Mouse (Mus musculus): ENCODE data around the gene Grhpr. TPM values are rescaled to one million over a fixed set of nuclear protein-coding genes. Genes with fewer than 3 reads are reported as not detected.

Gene Grhpr
- total and polyA plus RNA-seq, 3 experiments, result 76.6 to 204 (median 107) TPM

DNA sequence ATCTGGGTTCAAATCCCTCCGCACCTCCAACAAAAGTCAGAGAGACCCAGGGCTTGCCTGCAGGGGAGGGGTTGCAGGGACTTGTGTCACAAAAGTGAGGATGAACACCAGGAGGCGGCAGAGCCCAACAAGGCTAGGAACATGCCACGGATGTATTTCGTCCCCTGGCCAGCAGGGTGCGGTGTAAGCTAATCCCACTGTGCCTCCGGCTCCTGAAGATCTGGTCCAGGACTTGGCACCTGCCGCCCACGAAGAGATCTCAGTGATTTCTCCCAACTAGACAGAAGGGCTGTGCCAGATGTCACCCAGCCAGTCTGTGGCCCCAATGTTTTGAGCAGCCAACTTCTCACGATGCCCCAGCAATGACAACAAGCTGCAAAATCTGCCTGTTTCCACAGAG, 7.7 kb upstream of the Grhpr start (continued):
- no peak for TF ChIP-seq UBTF (IDR thresholded peaks at IDR 0.05; ENCODE audit: low read depth, low read length)

DNA sequence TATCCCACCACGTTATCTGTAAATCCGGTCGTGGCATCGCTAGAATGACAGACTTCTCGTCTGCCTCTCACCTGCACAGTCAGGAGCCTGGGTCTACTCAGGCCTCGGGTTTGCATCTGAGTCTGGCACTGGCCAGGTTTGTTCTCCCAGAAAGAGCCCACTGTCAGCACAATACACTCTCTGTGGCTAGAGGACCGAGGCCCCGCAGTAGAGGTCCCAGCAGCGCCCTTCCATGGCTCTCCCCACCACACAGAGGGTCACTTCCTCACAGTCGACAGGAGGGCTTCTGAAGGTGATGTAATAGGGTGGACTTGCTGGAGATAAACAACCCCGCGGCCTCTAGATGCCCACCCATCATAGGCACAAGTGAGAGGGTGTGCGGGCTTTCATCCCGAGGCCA, 7.3 kb upstream of the Grhpr start:
- DNase-seq (ENCODE audit: extremely low read depth), result no peak
- Histone ChIP-seq H3K27ac (ENCODE audit: insufficient read depth, low read depth) (no peak overlapping the region), H3K27me3 (replicated peaks) (no peaks in the 10 kb centered on the region), H3K9me3 (replicated peaks; ENCODE audit: low read length) (peaks cover 46% of the 10 kb centered on the region), H3K4me2 (ENCODE audit: insufficient read depth, low read depth, poor library complexity, severe bottlenecking) (no peak overlapping the region), H3K4me1 (ENCODE audit: control insufficient read depth in 1 of 2, insufficient read depth in 2 of 2) (peaks cover 20 to 37% of the 10 kb centered on the region in 2 experiments), H3K9ac (ENCODE audit: insufficient read depth, low read depth) (no peak overlapping the region), H3K79me2 (replicated peaks; ENCODE audit: control insufficient read depth, extremely low read depth, insufficient read depth, poor library complexity, severe bottlenecking) (no peaks in the 10 kb centered on the region), H3K4me3 (replicated peaks in 1 of 3; ENCODE audit: low read depth in 2 of 3, low read length in 2 of 3, poor library complexity in 1 of 3) (no peak overlapping the region), H3K36me3 (replicated peaks in 1 of 2; ENCODE audit: control insufficient read depth in 1 of 2, insufficient read depth in 1 of 2, low read length in 1 of 2) (peaks cover 0 to 29% of the 10 kb centered on the region in 2 experiments)
- dilution Hi-C loops (cut with MboI; ENCODE audit: extremely low pct_ligation_motif_present, extremely low pct_unique_long_range_greater_than_20kb, low sequenced_read_pairs), result no loop called here
- TF ChIP-seq ELF1 (IDR thresholded peaks at IDR 0.05; ENCODE audit: low read depth, low read length) (no peak), EP300 (IDR thresholded peaks at IDR 0.05; ENCODE audit: low read length) (no peak), MAFK (IDR thresholded peaks at IDR 0.05; ENCODE audit: insufficient replicate concordance, low read length) (no peak), NELFE (IDR thresholded peaks at IDR 0.05; ENCODE audit: low read depth, low read length) (no peak), CHD2 (IDR thresholded peaks at IDR 0.05; ENCODE audit: low read length) (no peak), NRF1 (IDR thresholded peaks at IDR 0.05; ENCODE audit: low read depth, low read length) (no peak), UBTF (IDR thresholded peaks at IDR 0.05; ENCODE audit: low read depth, low read length) (no peak), TBP (conservative IDR thresholded peaks at IDR 0.05; ENCODE audit: low read depth, low read length) (no peak), E2F4 (IDR thresholded peaks at IDR 0.05; ENCODE audit: insufficient replicate concordance, low read depth, low read length) (no peak), MEF2A (IDR thresholded peaks at IDR 0.05; ENCODE audit: borderline replicate concordance, low read depth, low read length) (no peak; the same call in 1 of the 2 replicates), POLR2A (IDR thresholded peaks at IDR 0.05; ENCODE audit: low read depth, low read length) (no peak), CTCF (conservative IDR thresholded peaks at IDR 0.05 in 1 of 2, IDR thresholded peaks at IDR 0.05 in 1 of 2; ENCODE audit: low read depth in 2 of 2, low read length in 2 of 2) (no peak)
- in situ Hi-C loops (cut with MboI; ENCODE audit: low pct_ligation_motif_present, low pct_unique_long_range_greater_than_20kb, low sequenced_read_pairs), result loop anchor here (10.0 kb wide), 1 partner anchor 299 kb away; no protein-coding TSS in a partner anchor

DNA sequence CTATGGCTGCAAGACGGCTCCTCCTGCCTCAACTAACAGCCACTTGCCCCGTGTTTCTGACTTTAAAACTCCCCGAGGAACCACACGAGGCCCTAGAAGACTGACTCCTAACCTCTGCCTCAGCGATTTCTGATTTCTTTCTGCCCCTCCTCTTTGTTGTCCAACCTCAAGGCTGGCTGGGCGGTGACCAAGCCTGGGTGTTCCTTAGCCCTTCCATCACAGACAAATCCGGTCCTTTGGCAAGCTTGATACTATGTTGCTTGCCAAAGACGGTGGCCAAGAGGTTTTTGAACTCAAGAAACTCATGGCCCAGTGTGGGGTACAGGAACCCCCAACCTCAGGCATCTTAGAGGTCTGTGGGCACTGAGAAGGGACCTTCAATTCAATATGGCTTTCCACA, 6.9 kb upstream of the Grhpr start:
- Histone ChIP-seq H3K4me3 (replicated peaks in 1 of 3; ENCODE audit: low read depth in 2 of 3, low read length in 2 of 3, poor library complexity in 1 of 3) (no peak overlapping the region), H3K27me3 (replicated peaks) (no peaks in the 10 kb centered on the region), H3K9ac (ENCODE audit: insufficient read depth, low read depth) (no peak overlapping the region), H3K79me2 (replicated peaks; ENCODE audit: control insufficient read depth, extremely low read depth, insufficient read depth, poor library complexity, severe bottlenecking) (no peaks in the 10 kb centered on the region), H3K9me3 (replicated peaks; ENCODE audit: low read length) (peaks cover 46% of the 10 kb centered on the region), H3K27ac (ENCODE audit: insufficient read depth, low read depth) (no peak overlapping the region), H3K4me1 (ENCODE audit: control insufficient read depth in 1 of 2, insufficient read depth in 2 of 2) (peaks cover 15 to 36% of the 10 kb centered on the region in 2 experiments), H3K36me3 (replicated peaks in 1 of 2; ENCODE audit: control insufficient read depth in 1 of 2, insufficient read depth in 1 of 2, low read length in 1 of 2) (peaks cover 0 to 29% of the 10 kb centered on the region in 2 experiments), H3K4me2 (ENCODE audit: insufficient read depth, low read depth, poor library complexity, severe bottlenecking) (no peak overlapping the region)
- TF ChIP-seq USF1 (IDR thresholded peaks at IDR 0.05; ENCODE audit: low read depth, low read length) (no peak), HCFC1 (IDR thresholded peaks at IDR 0.05; ENCODE audit: low read depth, low read length) (no peak), MAFK (IDR thresholded peaks at IDR 0.05; ENCODE audit: insufficient replicate concordance, low read length) (no peak), ZMIZ1 (IDR thresholded peaks at IDR 0.05; ENCODE audit: low read depth, low read length) (no peak), CTCF (conservative IDR thresholded peaks at IDR 0.05 in 1 of 2, IDR thresholded peaks at IDR 0.05 in 1 of 2; ENCODE audit: low read depth in 2 of 2, low read length in 2 of 2) (no peak), NELFE (IDR thresholded peaks at IDR 0.05; ENCODE audit: low read depth, low read length) (no peak), ZNF384 (IDR thresholded peaks at IDR 0.05; ENCODE audit: low read depth, low read length) (no peak), ETS1 (conservative IDR thresholded peaks at IDR 0.05; ENCODE audit: low read depth, low read length) (no peak)
- no peak for DNase-seq (ENCODE audit: extremely low read depth)
- in situ Hi-C loops (cut with MboI; ENCODE audit: low pct_ligation_motif_present, low pct_unique_long_range_greater_than_20kb, low sequenced_read_pairs) (loop anchor here (10.0 kb wide), 1 partner anchor 300 kb away; no protein-coding TSS in a partner anchor), dilution Hi-C loops (cut with MboI; ENCODE audit: extremely low pct_ligation_motif_present, extremely low pct_unique_long_range_greater_than_20kb, low sequenced_read_pairs) (no loop called here)
